29 mouse cellular contexts compared by ENCODE assay signal in the genomic region with DNA sequence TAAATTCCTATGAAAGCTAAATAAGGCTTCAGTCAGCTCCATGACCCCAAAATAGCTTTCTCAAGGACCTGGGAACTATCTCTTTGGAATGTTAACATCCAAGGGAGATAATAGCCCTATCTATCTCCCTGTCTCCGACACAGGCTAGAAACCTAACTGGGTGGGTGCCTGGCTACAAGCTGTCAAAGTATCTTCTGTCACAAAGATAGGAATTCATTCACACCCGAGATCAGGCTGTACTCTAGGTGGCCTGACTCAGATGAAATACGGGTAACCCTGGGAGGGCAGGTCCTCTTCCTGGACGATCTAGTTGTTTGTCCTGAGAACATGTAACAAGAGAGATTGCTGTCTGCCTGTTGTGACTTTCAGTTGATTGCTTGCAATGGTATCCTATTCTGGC.
A peak's percentile ranks its signal among the peaks of the same experiment; 100 is the strongest.
DNase-seq lines count a peak whose midpoint lies in the region; ATAC-seq and TF ChIP-seq lines count a peak whose summit lies in the region.
"Had no signal": no experiment of that assay in that cellular context is flagged by ENCODE, and none has a peak within 500 bp of the region (broad histone marks: within the 10 kb centered on the region; RNA-seq: fewer than 3 reads in every experiment).

No protein-coding gene starts in this region.

- peak overlapping the region; percentile 49 for H3K4me2 ChIP-seq in heart, embryonic 11.5 days
- no peak overlapping the region for H3K4me2 ChIP-seq in kidney, postnatal 0 days (ENCODE audit: low read length)
- no peak overlapping the region for H3K4me2 ChIP-seq in kidney, embryonic 16.5 days (replicated peaks; ENCODE audit: low read depth, low read length)
- H3K4me2 ChIP-seq in heart, postnatal 0 days (ENCODE audit: low read depth, low read length): peak overlapping the region; percentile 45
- H3K4me2 ChIP-seq: embryonic facial prominence, embryonic 15.5 days; forebrain, embryonic 12.5 days; liver, embryonic 12.5 days; neural tube, embryonic 15.5 days had no signal

- H3K9me3 ChIP-seq in heart, embryonic 11.5 days (replicated peaks; ENCODE audit: control insufficient read depth, low read length): no peaks in the 10 kb centered on the region
- H3K9me3 ChIP-seq in kidney, postnatal 0 days (replicated peaks; ENCODE audit: low read length): no peaks in the 10 kb centered on the region
- no peaks in the 10 kb centered on the region for H3K9me3 ChIP-seq in kidney, embryonic 16.5 days (ENCODE audit: low read length)
- no peaks in the 10 kb centered on the region for H3K9me3 ChIP-seq in heart, postnatal 0 days (replicated peaks; ENCODE audit: control insufficient read depth, low read length)
- H3K9me3 ChIP-seq: embryonic facial prominence, embryonic 10.5 days; embryonic facial prominence, embryonic 15.5 days; forebrain, embryonic 12.5 days; liver, embryonic 12.5 days; neural tube, embryonic 15.5 days had no signal

- WGBS in heart, embryonic 11.5 days (ENCODE audit: insufficient replicate concordance): 6% methylated on average over 4 of the region's 4 CpGs
- WGBS in kidney, postnatal 0 days: 31% methylated on average over 4 of the region's 4 CpGs
- 26% methylated on average over 4 of the region's 4 CpGs for WGBS in kidney, embryonic 16.5 days
- WGBS in heart, postnatal 0 days: 10% methylated on average over 4 of the region's 4 CpGs

- DNase-seq in heart, adult 18-20 months: no peak
- peak; percentile 21 for DNase-seq in kidney, postnatal 0 days (ENCODE audit: low spot score)
- no peak for DNase-seq in heart, postnatal 0 days (ENCODE audit: low spot score)
- DNase-seq in mesoderm, embryonic 11.5 days (ENCODE audit: low read depth, low spot score): peak; percentile 23
- no peak for DNase-seq in thymus, postnatal 0 days (ENCODE audit: low spot score)
- DNase-seq: B cell, adult 2 months; cerebellum, adult 8-10 months; cerebellum, postnatal 25 days; gastrocnemius, postnatal 10 days; kidney, adult 11 months; kidney, postnatal 36 days; layer of hippocampus, postnatal 36 days; left cerebral cortex, postnatal 4 days; liver, postnatal 0 days; midbrain, embryonic 14.5 days; spleen, adult 18-20 months; thymus, postnatal 25 days had no signal

- H3K9ac ChIP-seq in heart, embryonic 11.5 days (ENCODE audit: low read depth, low read length): no peak overlapping the region
- no peak overlapping the region for H3K9ac ChIP-seq in kidney, postnatal 0 days (ENCODE audit: low read depth, low read length)
- no peak overlapping the region for H3K9ac ChIP-seq in kidney, embryonic 16.5 days (replicated peaks; ENCODE audit: low read length)
- 0 out of 2 replicates have a peak overlapping the region, but pooled peaks have one; percentile 6 for H3K9ac ChIP-seq in heart, postnatal 0 days (replicated peaks; ENCODE audit: low read depth, low read length)
- H3K9ac ChIP-seq: embryonic facial prominence, embryonic 15.5 days; forebrain, embryonic 12.5 days; liver, embryonic 12.5 days; liver, postnatal 0 days; neural tube, embryonic 15.5 days had no signal

- TF ChIP-seq EP300 in heart, postnatal 0 days (IDR thresholded peaks at IDR 0.05; ENCODE audit: low read depth): peak; percentile 34

- H3K4me1 ChIP-seq in heart, embryonic 11.5 days (ENCODE audit: control insufficient read depth, insufficient read depth, low read length): peaks cover 60% of the 10 kb centered on the region
- no peaks in the 10 kb centered on the region for H3K4me1 ChIP-seq in kidney, postnatal 0 days (replicated peaks; ENCODE audit: insufficient read depth, low read length)
- H3K4me1 ChIP-seq in kidney, embryonic 16.5 days (ENCODE audit: insufficient read depth, low read length): no peaks in the 10 kb centered on the region
- peaks cover 78% of the 10 kb centered on the region for H3K4me1 ChIP-seq in heart, postnatal 0 days (ENCODE audit: control insufficient read depth, insufficient read depth)
- H3K4me1 ChIP-seq: embryonic facial prominence, embryonic 10.5 days; embryonic facial prominence, embryonic 15.5 days; forebrain, embryonic 12.5 days; liver, embryonic 12.5 days; neural tube, embryonic 15.5 days had no signal

- H3K27me3 ChIP-seq in heart, embryonic 11.5 days (ENCODE audit: control insufficient read depth, insufficient read depth, low read length): no peaks in the 10 kb centered on the region
- H3K27me3 ChIP-seq in kidney, postnatal 0 days (ENCODE audit: insufficient read depth, low read length): no peaks in the 10 kb centered on the region
- no peaks in the 10 kb centered on the region for H3K27me3 ChIP-seq in kidney, embryonic 16.5 days (ENCODE audit: insufficient read depth, low read length)
- H3K27me3 ChIP-seq in heart, postnatal 0 days (ENCODE audit: control insufficient read depth, insufficient read depth, low read length): no peaks in the 10 kb centered on the region
- H3K27me3 ChIP-seq: CH12.LX; embryonic facial prominence, embryonic 15.5 days; forebrain, embryonic 12.5 days; liver, embryonic 12.5 days; neural tube, embryonic 15.5 days had no signal

- ATAC-seq in heart, embryonic 11.5 days (replicated peaks; ENCODE audit: insufficient number of reproducible peaks, low FRiP score, low TSS enrichment): peak; percentile 64; the same call in 1 of the 2 replicates
- ATAC-seq in kidney, postnatal 0 days (replicated peaks; ENCODE audit: low FRiP score, low read depth): no peak
- no peak for ATAC-seq in kidney, embryonic 16.5 days (ENCODE audit: low FRiP score, low TSS enrichment)
- ATAC-seq in heart, postnatal 0 days (ENCODE audit: insufficient read depth, low read depth): peak; percentile 15; the same call in 1 of the 2 replicates
- ATAC-seq: activated CD4-positive, CD25-positive, alpha-beta regulatory T cell, adult 4 months; hindbrain, embryonic 16.5 days; liver, embryonic 12.5 days; liver, postnatal 0 days; lung, postnatal 0 days had no signal

- H3K27ac ChIP-seq in heart, embryonic 11.5 days (ENCODE audit: low read depth, low read length): peak overlapping the region; percentile 91
- no peak overlapping the region for H3K27ac ChIP-seq in kidney, postnatal 0 days
- no peak overlapping the region for H3K27ac ChIP-seq in kidney, embryonic 16.5 days (ENCODE audit: low read length)
- peak overlapping the region; percentile 86 for H3K27ac ChIP-seq in heart, postnatal 0 days (ENCODE audit: low read depth)
- H3K27ac ChIP-seq: embryonic facial prominence, embryonic 10.5 days; embryonic facial prominence, embryonic 15.5 days; forebrain, embryonic 12.5 days; liver, embryonic 12.5 days; macrophage; neural tube, embryonic 15.5 days had no signal

- no peak overlapping the region for H3K4me3 ChIP-seq in heart, embryonic 11.5 days (ENCODE audit: low read depth, low read length)
- H3K4me3 ChIP-seq in kidney, postnatal 0 days (replicated peaks; ENCODE audit: low read depth, low read length): no peak overlapping the region
- no peak overlapping the region for H3K4me3 ChIP-seq in kidney, embryonic 16.5 days (ENCODE audit: low read length)
- no peak overlapping the region for H3K4me3 ChIP-seq in heart, postnatal 0 days (ENCODE audit: low read depth, low read length)
- H3K4me3 ChIP-seq: embryonic facial prominence, embryonic 10.5 days; embryonic facial prominence, embryonic 15.5 days; forebrain, embryonic 12.5 days; liver, embryonic 12.5 days; neural tube, embryonic 15.5 days had no signal

- no peaks in the 10 kb centered on the region for H3K36me3 ChIP-seq in heart, embryonic 11.5 days (ENCODE audit: control insufficient read depth, insufficient read depth, low read length)
- H3K36me3 ChIP-seq in kidney, postnatal 0 days (ENCODE audit: insufficient read depth, low read length): no peaks in the 10 kb centered on the region
- H3K36me3 ChIP-seq in kidney, embryonic 16.5 days (ENCODE audit: insufficient read depth, low read length): no peaks in the 10 kb centered on the region
- H3K36me3 ChIP-seq in heart, postnatal 0 days (replicated peaks; ENCODE audit: control insufficient read depth, insufficient read depth, low read length): no peaks in the 10 kb centered on the region
- H3K36me3 ChIP-seq: embryonic facial prominence, embryonic 10.5 days; embryonic facial prominence, embryonic 15.5 days; forebrain, embryonic 12.5 days; liver, embryonic 12.5 days; neural tube, embryonic 15.5 days had no signal

- TF ChIP-seq CTCF in kidney, postnatal 0 days (IDR thresholded peaks at IDR 0.05; ENCODE audit: low read depth): no peak
- no peak for TF ChIP-seq CTCF in heart, postnatal 0 days (IDR thresholded peaks at IDR 0.05; ENCODE audit: low read depth)

Comparison
In these comparisons a context has a peak if more than half of its experiments do, and no peak if none do; other contexts are left out.
1. ATAC-seq: peak in heart, embryonic 11.5 days (single experiment) and heart, postnatal 0 days (single experiment); none in kidney, postnatal 0 days (single experiment) and kidney, embryonic 16.5 days (single experiment).
2. H3K27ac ChIP-seq: peak in heart, embryonic 11.5 days (single experiment) and heart, postnatal 0 days (single experiment); none in kidney, postnatal 0 days (single experiment) and kidney, embryonic 16.5 days (single experiment).
3. H3K4me2 ChIP-seq: peak in heart, embryonic 11.5 days (single experiment) and heart, postnatal 0 days (single experiment); none in kidney, postnatal 0 days (single experiment) and kidney, embryonic 16.5 days (single experiment).
4. DNase-seq: peak in kidney, postnatal 0 days (single experiment) and mesoderm, embryonic 11.5 days (single experiment); none in heart, adult 18-20 months (0 of 2), heart, postnatal 0 days (single experiment) and thymus, postnatal 0 days (single experiment).